Mouse (Mus musculus): ENCODE measurements around the gene Xkr8. TPM values are rescaled to one million over a fixed set of nuclear protein-coding genes. Genes with fewer than 3 reads are reported as not detected.
"Not testable (repeated sequence)": the region's sequence is repeated elsewhere in the genome, so short reads cannot be mapped to it uniquely, and the experiment has no call there.

The Xkr8 gene
- 1 to 10 TPM; 2.6 to 3.0 TPM for total RNA-seq (2021)

GRCm38 (mm10) chr4:132732148-132732684 is at the start of gene Xkr8:
Xkr8 (minus strand) TSS chr4:132732546.
- intact Hi-C loops (cut with DNase I), result no loop called here
- peak; percentile 45 to 95 for DNase-seq (ENCODE audit: extremely low spot score in 1 of 2, low spot score in 2 of 2)

- DNase-seq (ENCODE audit: extremely low spot score in 1 of 2, low spot score in 2 of 2), result no peak
- intact Hi-C loops (cut with DNase I), result no loop called here
Observed at GRCm38 (mm10) chr4:132780288-132780687, 47.9 kb upstream of the Xkr8 start.

- intact Hi-C loops (cut with DNase I), result loop anchor here (5.0 kb wide), 2 partner anchors 44 to 149 kb away; no protein-coding TSS in a partner anchor
- DNase-seq (ENCODE audit: extremely low spot score in 1 of 2, low spot score in 2 of 2), result no peak
Observed at GRCm38 (mm10) chr4:132778562-132779201, 46.3 kb upstream of the Xkr8 start.

- intact Hi-C loops (cut with DNase I), result loop anchor here (5.0 kb wide), 2 partner anchors 46 to 151 kb away; no protein-coding TSS in a partner anchor
Observed at GRCm38 (mm10) chr4:132776764-132777163, 44.4 kb upstream of the Xkr8 start.

GRCm38 (mm10) chr4:132774905-132775304 is 42.6 kb upstream of the Xkr8 start:
- intact Hi-C loops (cut with DNase I), result loop anchor here (5.0 kb wide), 2 partner anchors 47 to 152 kb away; no protein-coding TSS in a partner anchor
- DNase-seq (ENCODE audit: extremely low spot score in 1 of 2, low spot score in 2 of 2), result no peak

More at GRCm38 (mm10) chr4:132776764-132777163, 44.4 kb upstream of the Xkr8 start:
- peak; percentile 57 to 80 for DNase-seq (ENCODE audit: extremely low spot score in 1 of 2, low spot score in 2 of 2)

GRCm38 (mm10) chr4:132771776-132772175 is 39.4 kb upstream of the Xkr8 start:
- no peak for DNase-seq (ENCODE audit: extremely low spot score in 1 of 2, low spot score in 2 of 2)
- intact Hi-C loops (cut with DNase I), result no loop called here

GRCm38 (mm10) chr4:132767914-132768876 is 35.8 kb upstream of the Xkr8 start, which contains the start of gene Rpa2:
Rpa2 (plus strand) TSS chr4:132768332.
- intact Hi-C loops (cut with DNase I), result no loop called here
- DNase-seq (ENCODE audit: extremely low spot score in 1 of 2, low spot score in 2 of 2), result peak; percentile 97 to 99

- intact Hi-C loops (cut with DNase I); DNase-seq (ENCODE audit: extremely low spot score in 1 of 2, low spot score in 2 of 2): not testable (repeated sequence)
Observed at GRCm38 (mm10) chr4:132763125-132763524, 30.8 kb upstream of the Xkr8 start.

GRCm38 (mm10) chr4:132762602-132763001 is 30.3 kb upstream of the Xkr8 start:
- DNase-seq (ENCODE audit: extremely low spot score in 1 of 2, low spot score in 2 of 2), result no peak
- intact Hi-C loops (cut with DNase I), result no loop called here

GRCm38 (mm10) chr4:132760296-132760695 is 27.9 kb upstream of the Xkr8 start:
- DNase-seq (ENCODE audit: extremely low spot score in 1 of 2, low spot score in 2 of 2), result no peak
- intact Hi-C loops (cut with DNase I), result no loop called here

GRCm38 (mm10) chr4:132757633-132758351 is 25.4 kb upstream of the Xkr8 start:
- intact Hi-C loops (cut with DNase I), result no loop called here
- DNase-seq (ENCODE audit: extremely low spot score in 1 of 2, low spot score in 2 of 2), result no peak

- DNase-seq (ENCODE audit: extremely low spot score in 1 of 2, low spot score in 2 of 2), result peak; percentile 71 to 85
- intact Hi-C loops (cut with DNase I), result no loop called here
Observed at GRCm38 (mm10) chr4:132756974-132757373, 24.6 kb upstream of the Xkr8 start, which contains the start of gene Smpdl3b. Smpdl3b (minus strand) TSS chr4:132757252.

- DNase-seq (ENCODE audit: extremely low spot score in 1 of 2, low spot score in 2 of 2), result no peak
- intact Hi-C loops (cut with DNase I), result no loop called here
Observed at GRCm38 (mm10) chr4:132752992-132753391, 20.6 kb upstream of the Xkr8 start.

- DNase-seq (ENCODE audit: extremely low spot score in 1 of 2, low spot score in 2 of 2), result no peak
- intact Hi-C loops (cut with DNase I), result no loop called here
Observed at GRCm38 (mm10) chr4:132749258-132749982, 17.1 kb upstream of the Xkr8 start.

- intact Hi-C loops (cut with DNase I), result no loop called here
- DNase-seq (ENCODE audit: extremely low spot score in 1 of 2, low spot score in 2 of 2), result no peak
Observed at GRCm38 (mm10) chr4:132748778-132749177, 16.4 kb upstream of the Xkr8 start.

GRCm38 (mm10) chr4:132747664-132748259 is 15.4 kb upstream of the Xkr8 start:
- intact Hi-C loops (cut with DNase I), result no loop called here
- peak in 1 of 2 experiments; percentile 58 for DNase-seq (ENCODE audit: extremely low spot score in 1 of 2, low spot score in 2 of 2)

- intact Hi-C loops (cut with DNase I), result no loop called here
- DNase-seq (ENCODE audit: extremely low spot score in 1 of 2, low spot score in 2 of 2), result no peak
Observed at GRCm38 (mm10) chr4:132746911-132747517, 14.7 kb upstream of the Xkr8 start.
